Comparison of ENCODE assay signal across 8 mouse cellular contexts in genomic region chr10:85956871-85957419, GRCm38 (mm10). TPM values are rescaled to one million over a fixed set of nuclear protein-coding genes. Genes with fewer than 3 reads are reported as not detected.
A peak's percentile ranks its signal among the peaks of the same experiment; 100 is the strongest.
DNase-seq lines count a peak whose midpoint lies in the region; ATAC-seq and TF ChIP-seq lines count a peak whose summit lies in the region.

No protein-coding gene starts in this region.

- no peaks in the 10 kb centered on the region for H3K9me3 ChIP-seq in heart, embryonic 10.5 days
- no peaks in the 10 kb centered on the region for H3K9me3 ChIP-seq in ES-E14 (ENCODE audit: control insufficient read depth, insufficient read depth, low read depth, low read length)
- H3K9me3 ChIP-seq in forebrain, embryonic 10.5 days: no peaks in the 10 kb centered on the region
- no peaks in the 10 kb centered on the region for H3K9me3 ChIP-seq in limb, embryonic 13.5 days
- no peaks in the 10 kb centered on the region for H3K9me3 ChIP-seq in neural tube, embryonic 14.5 days (ENCODE audit: control insufficient read depth, low read length)

- in situ Hi-C loops in ES-E14 (cut with MboI; ENCODE audit: low sequenced_read_pairs in 2 of 2, unreplicated experiment in 2 of 2): no loop called here

- H3K4me1 ChIP-seq in heart, embryonic 10.5 days: no peaks in the 10 kb centered on the region
- no peaks in the 10 kb centered on the region for H3K4me1 ChIP-seq in ES-E14 (ENCODE audit: control insufficient read depth in 2 of 2, insufficient read depth in 2 of 2, low read length in 2 of 2, poor library complexity in 1 of 2)
- peaks cover 9% of the 10 kb centered on the region for H3K4me1 ChIP-seq in forebrain, embryonic 10.5 days
- peaks cover 10% of the 10 kb centered on the region; the same call in 1 of the 2 replicates for H3K4me1 ChIP-seq in limb, embryonic 13.5 days
- peaks cover 3% of the 10 kb centered on the region; the same call in 1 of the 2 replicates for H3K4me1 ChIP-seq in neural tube, embryonic 14.5 days (ENCODE audit: control insufficient read depth, insufficient read depth, low read length)

- H3K27me3 ChIP-seq in heart, embryonic 10.5 days (ENCODE audit: insufficient read depth, poor library complexity, severe bottlenecking): no peaks in the 10 kb centered on the region
- H3K27me3 ChIP-seq in forebrain, embryonic 10.5 days (ENCODE audit: poor library complexity, severe bottlenecking): no peaks in the 10 kb centered on the region
- no peaks in the 10 kb centered on the region for H3K27me3 ChIP-seq in limb, embryonic 13.5 days
- H3K27me3 ChIP-seq in neural tube, embryonic 14.5 days (ENCODE audit: control insufficient read depth, insufficient read depth, low read length): no peaks in the 10 kb centered on the region

- H3K9ac ChIP-seq in ES-E14 (ENCODE audit: insufficient read depth, low read depth, low read length, poor library complexity, severe bottlenecking): peak overlapping the region; percentile 90
- peak overlapping the region; percentile 94 for H3K9ac ChIP-seq in limb, embryonic 13.5 days
- peak overlapping the region; percentile 88 for H3K9ac ChIP-seq in neural tube, embryonic 14.5 days (replicated peaks; ENCODE audit: low read depth, low read length)

- ATAC-seq in limb, embryonic 13.5 days (ENCODE audit: low FRiP score, low read depth): no peak
- 0 out of 2 replicates have a peak, but pooled peaks have one; percentile 25 for ATAC-seq in neural tube, embryonic 14.5 days (ENCODE audit: low read depth)

- WGBS in heart, embryonic 10.5 days: 4% methylated on average over 20 of the region's 20 CpGs
- 7% methylated on average over 20 of the region's 20 CpGs for WGBS in forebrain, embryonic 10.5 days
- 3% methylated on average over 20 of the region's 20 CpGs for WGBS in limb, embryonic 13.5 days
- WGBS in neural tube, embryonic 14.5 days: 7% methylated on average over 20 of the region's 20 CpGs

- H3K4me2 ChIP-seq in limb, embryonic 13.5 days (replicated peaks): peak overlapping the region; percentile 79
- H3K4me2 ChIP-seq in neural tube, embryonic 14.5 days (ENCODE audit: low read depth, low read length): peak overlapping the region; percentile 96

- no peak for DNase-seq in heart, embryonic 10.5 days (ENCODE audit: low spot score)
- DNase-seq in heart, adult 8-10 months (ENCODE audit: low spot score): no peak
- no peak for DNase-seq in ES-E14 (ENCODE audit: low read depth, low spot score)
- no peak for DNase-seq in forebrain, embryonic 10.5 days (ENCODE audit: extremely low spot score, low spot score)
- no peak for DNase-seq in urinary bladder, postnatal 25 days (ENCODE audit: low spot score)
- no peak for DNase-seq in urinary bladder, adult 2 months (ENCODE audit: low spot score)

- H3K27ac ChIP-seq in heart, embryonic 10.5 days: peak overlapping the region; percentile 90
- no peak overlapping the region for H3K27ac ChIP-seq in ES-E14 (ENCODE audit: insufficient read depth, low read depth, low read length, poor library complexity, severe bottlenecking)
- H3K27ac ChIP-seq in forebrain, embryonic 10.5 days: peak overlapping the region; percentile 92
- H3K27ac ChIP-seq in limb, embryonic 13.5 days: peak overlapping the region; percentile 78; the same call in 1 of the 2 replicates
- H3K27ac ChIP-seq in neural tube, embryonic 14.5 days (ENCODE audit: low read depth, low read length): peak overlapping the region; percentile 80

- peak overlapping the region; percentile 98 for H3K4me3 ChIP-seq in heart, embryonic 10.5 days
- H3K4me3 ChIP-seq in ES-E14 (ENCODE audit: insufficient read depth in 1 of 2, low read depth in 1 of 2, low read length in 2 of 2, poor library complexity in 1 of 2, severe bottlenecking in 1 of 2): peak overlapping the region; percentile 89 to 91
- H3K4me3 ChIP-seq in forebrain, embryonic 10.5 days: peak overlapping the region; percentile 90
- peak overlapping the region; percentile 96 for H3K4me3 ChIP-seq in limb, embryonic 13.5 days
- peak overlapping the region; percentile 96 for H3K4me3 ChIP-seq in neural tube, embryonic 14.5 days (ENCODE audit: low read depth, low read length)

- peaks cover 32% of the 10 kb centered on the region for H3K36me3 ChIP-seq in heart, embryonic 10.5 days
- H3K36me3 ChIP-seq in ES-E14 (ENCODE audit: control insufficient read depth, insufficient read depth, low read length, poor library complexity, severe bottlenecking): peaks cover 18% of the 10 kb centered on the region
- H3K36me3 ChIP-seq in forebrain, embryonic 10.5 days (replicated peaks): peaks cover 37% of the 10 kb centered on the region
- peaks cover 36% of the 10 kb centered on the region for H3K36me3 ChIP-seq in limb, embryonic 13.5 days
- peaks cover 5% of the 10 kb centered on the region; the same call in 1 of the 2 replicates for H3K36me3 ChIP-seq in neural tube, embryonic 14.5 days (ENCODE audit: control insufficient read depth, insufficient read depth, low read length)

TF ChIP-seq in ES-E14, 5 proteins besides CTCF, POLR2A, EP300 and RAD21:
- TF ChIP-seq CHD2 (IDR thresholded peaks at IDR 0.05; ENCODE audit: low read depth, low read length): no peak
- no peak for TF ChIP-seq ZNF384 (IDR thresholded peaks at IDR 0.05; ENCODE audit: low read depth, low read length)
- TF ChIP-seq HCFC1 (IDR thresholded peaks at IDR 0.05; ENCODE audit: borderline replicate concordance, insufficient read depth, low read length): no peak
- no peak for TF ChIP-seq MAFK (IDR thresholded peaks at IDR 0.05; ENCODE audit: insufficient read depth, low read depth, low read length)
- no peak for TF ChIP-seq ZC3H11A (IDR thresholded peaks at IDR 0.05; ENCODE audit: borderline replicate concordance, low read depth, low read length)

RNA-seq across cellular contexts. Expression of gene Rtcb, which starts 0.7 kb away (rescaled TPM):
- 155 and 179 TPM in 2 replicates for polyA plus RNA-seq in heart, embryonic 10.5 days (2016; fragmentation: Nextera tagmentation; extraction: Ambion mirVana)
- total RNA-seq in heart, adult 8-10 months (2022): 10 to 100 TPM; 74.3 to 85.3 (median 75.9) TPM
- total RNA-seq in ES-E14 (2012; rRNA removed): 97.3 and 139 TPM in 2 replicates
- polyA plus RNA-seq in forebrain, embryonic 10.5 days (2016; fragmentation: Nextera tagmentation; extraction: Ambion mirVana): 226 and 234 TPM in 2 replicates
- polyA plus RNA-seq in limb, embryonic 13.5 days (2015; fragmentation: Nextera tagmentation; extraction: Ambion mirVana): 219 and 222 TPM in 2 replicates
- 142 and 159 TPM in 2 replicates for polyA plus RNA-seq in neural tube, embryonic 14.5 days (2014; fragmentation: Nextera tagmentation; extraction: Ambion mirVana)
- 102 and 112 TPM in 2 replicates for polyA plus RNA-seq in urinary bladder, adult 2 months (2012; rRNA removed)

RNA-seq across cellular contexts. Expression of gene Ascl4, which starts 29.5 kb away (rescaled TPM):
- polyA plus RNA-seq in heart, embryonic 10.5 days (2016; fragmentation: Nextera tagmentation; extraction: Ambion mirVana): 0.34 TPM in 1 of 2 replicates, not detected in the other
- total RNA-seq in heart, adult 8-10 months (2022): not detected
- total RNA-seq in ES-E14 (2012; rRNA removed): 0.48 and 0.54 TPM in 2 replicates
- 0.32 and 0.42 TPM in 2 replicates for polyA plus RNA-seq in forebrain, embryonic 10.5 days (2016; fragmentation: Nextera tagmentation; extraction: Ambion mirVana)
- polyA plus RNA-seq in limb, embryonic 13.5 days (2015; fragmentation: Nextera tagmentation; extraction: Ambion mirVana): 0.33 and 0.66 TPM in 2 replicates
- 0.23 and 0.30 TPM in 2 replicates for polyA plus RNA-seq in neural tube, embryonic 14.5 days (2014; fragmentation: Nextera tagmentation; extraction: Ambion mirVana)
- polyA plus RNA-seq in urinary bladder, adult 2 months (2012; rRNA removed): 0.04 TPM in 1 of 2 replicates, not detected in the other

RNA-seq across cellular contexts. Expression of gene Prdm4, which starts 40.0 kb away (rescaled TPM):
- 15.3 and 21.5 TPM in 2 replicates for polyA plus RNA-seq in heart, embryonic 10.5 days (2016; fragmentation: Nextera tagmentation; extraction: Ambion mirVana)
- 10 to 100 TPM; 10.5 to 12.8 (median 12.1) TPM for total RNA-seq in heart, adult 8-10 months (2022)
- 35.6 and 36.2 TPM in 2 replicates for total RNA-seq in ES-E14 (2012; rRNA removed)
- 23.7 and 25.8 TPM in 2 replicates for polyA plus RNA-seq in forebrain, embryonic 10.5 days (2016; fragmentation: Nextera tagmentation; extraction: Ambion mirVana)
- polyA plus RNA-seq in limb, embryonic 13.5 days (2015; fragmentation: Nextera tagmentation; extraction: Ambion mirVana): 18.3 and 19.1 TPM in 2 replicates
- polyA plus RNA-seq in neural tube, embryonic 14.5 days (2014; fragmentation: Nextera tagmentation; extraction: Ambion mirVana): 29.7 and 33.6 TPM in 2 replicates
- 19.4 and 21.4 TPM in 2 replicates for polyA plus RNA-seq in urinary bladder, adult 2 months (2012; rRNA removed)

RNA-seq across cellular contexts. Expression of gene Bpifc, which starts 54.8 kb away (rescaled TPM):
- 0.13 TPM in 1 of 2 replicates, not detected in the other for polyA plus RNA-seq in heart, embryonic 10.5 days (2016; fragmentation: Nextera tagmentation; extraction: Ambion mirVana)
- total RNA-seq in heart, adult 8-10 months (2022): not detected
- not detected in 2 replicates for total RNA-seq in ES-E14 (2012; rRNA removed)
- not detected in 2 replicates for polyA plus RNA-seq in forebrain, embryonic 10.5 days (2016; fragmentation: Nextera tagmentation; extraction: Ambion mirVana)
- polyA plus RNA-seq in limb, embryonic 13.5 days (2015; fragmentation: Nextera tagmentation; extraction: Ambion mirVana): 0.42 and 0.47 TPM in 2 replicates
- not detected in 2 replicates for polyA plus RNA-seq in neural tube, embryonic 14.5 days (2014; fragmentation: Nextera tagmentation; extraction: Ambion mirVana)
- polyA plus RNA-seq in urinary bladder, adult 2 months (2012; rRNA removed): 0.06 and 0.18 TPM in 2 replicates
